Mouse (Mus musculus) G1E (cell line): Measurements from ENCODE around the gene Ift46. TPM values are rescaled to one million over a fixed set of nuclear protein-coding genes. Genes with fewer than 3 reads are reported as not detected.

ENCODE experiments used
- ATAC-seq: 2 replicates; pipeline ENCODE4 v1.8.0; 2016; ENCODE audit warnings: mild to moderate bottlenecking; ENCODE audit not compliant: insufficient number of reproducible peaks, poor library complexity, low FRiP score, severe bottlenecking; ENCODE audit errors: extremely low read depth
- DNase-seq: peaks from one replicate; pipeline ENCODE4 v3.0.0; 2012; ENCODE audit warnings: low spot score
- H3K27me3 ChIP-seq: 2 replicates; pipeline ENCODE4 v1.6.1; 2012; ENCODE audit warnings: mild to moderate bottlenecking, low read length, inconsistent platforms; ENCODE audit not compliant: insufficient read depth
- H3K36me3 ChIP-seq: replicated peaks from 2 replicates; pipeline ENCODE3; 2012; ENCODE audit warnings: mild to moderate bottlenecking, inconsistent platforms
- H3K4me1 ChIP-seq: 2 replicates; pipeline ENCODE4 v1.6.1; 2012; ENCODE audit warnings: low read depth, low read length, inconsistent platforms, mixed read lengths; ENCODE audit not compliant: insufficient read depth
- H3K4me3 ChIP-seq: 2 replicates; pipeline ENCODE4 v1.5.1; 2012; ENCODE audit warnings: low read depth, mild to moderate bottlenecking, inconsistent platforms, low read length, moderate library complexity, mixed read lengths
- H3K9me3 ChIP-seq: replicated peaks from 2 replicates; pipeline ENCODE4 v1.6.1; 2012; ENCODE audit warnings: inconsistent platforms
- CTCF ChIP-seq: IDR thresholded peaks from 2 replicates; pipeline ENCODE4 v1.5.1; 2012; ENCODE audit warnings: low read depth, low read length, inconsistent platforms, mixed read lengths
- GATA1 ChIP-seq: IDR thresholded peaks from 2 replicates; pipeline ENCODE4 v1.6.1; 2012; ENCODE audit warnings: borderline replicate concordance, low read length, inconsistent platforms, mixed read lengths
- GATA2 ChIP-seq: IDR thresholded peaks from 2 replicates; pipeline ENCODE4 v1.6.1; 2012; ENCODE audit warnings: low read depth, low read length, inconsistent platforms, borderline replicate concordance
- POLR2AphosphoS5 ChIP-seq: IDR thresholded peaks from 2 replicates; pipeline ENCODE4 v1.6.1; 2012; ENCODE audit warnings: low read depth, low read length, inconsistent platforms; ENCODE audit not compliant: insufficient replicate concordance
- TAL1 ChIP-seq: conservative IDR thresholded peaks from 2 replicates; pipeline ENCODE4 v1.6.1; 2012; ENCODE audit warnings: low read depth, low read length, inconsistent platforms, mixed read lengths
- polyA plus RNA-seq: library from polyadenylated mRNA; stranded (reverse); fragments of >175 nt; gene quantifications from 2 replicates; pipeline ENCODE4 v1.2.3, GENCODE M21; 2012
- total RNA-seq, 2 experiments: library from RNA; stranded (forward) in 1 of 2; stranded (reverse) in 1 of 2; fragments of 200-1000 nt in 1 of 2; fragments of >200 nt in 1 of 2; fragmentation: Nextera tagmentation in 1 of 2; gene quantifications; 2 replicates each; pipeline ENCODE4 v1.2.3; 2014 to 2017

Gene Ift46
- total and polyA plus RNA-seq, 3 experiments = 1.8 to 78.2 (median 32.5) TPM

DNA sequence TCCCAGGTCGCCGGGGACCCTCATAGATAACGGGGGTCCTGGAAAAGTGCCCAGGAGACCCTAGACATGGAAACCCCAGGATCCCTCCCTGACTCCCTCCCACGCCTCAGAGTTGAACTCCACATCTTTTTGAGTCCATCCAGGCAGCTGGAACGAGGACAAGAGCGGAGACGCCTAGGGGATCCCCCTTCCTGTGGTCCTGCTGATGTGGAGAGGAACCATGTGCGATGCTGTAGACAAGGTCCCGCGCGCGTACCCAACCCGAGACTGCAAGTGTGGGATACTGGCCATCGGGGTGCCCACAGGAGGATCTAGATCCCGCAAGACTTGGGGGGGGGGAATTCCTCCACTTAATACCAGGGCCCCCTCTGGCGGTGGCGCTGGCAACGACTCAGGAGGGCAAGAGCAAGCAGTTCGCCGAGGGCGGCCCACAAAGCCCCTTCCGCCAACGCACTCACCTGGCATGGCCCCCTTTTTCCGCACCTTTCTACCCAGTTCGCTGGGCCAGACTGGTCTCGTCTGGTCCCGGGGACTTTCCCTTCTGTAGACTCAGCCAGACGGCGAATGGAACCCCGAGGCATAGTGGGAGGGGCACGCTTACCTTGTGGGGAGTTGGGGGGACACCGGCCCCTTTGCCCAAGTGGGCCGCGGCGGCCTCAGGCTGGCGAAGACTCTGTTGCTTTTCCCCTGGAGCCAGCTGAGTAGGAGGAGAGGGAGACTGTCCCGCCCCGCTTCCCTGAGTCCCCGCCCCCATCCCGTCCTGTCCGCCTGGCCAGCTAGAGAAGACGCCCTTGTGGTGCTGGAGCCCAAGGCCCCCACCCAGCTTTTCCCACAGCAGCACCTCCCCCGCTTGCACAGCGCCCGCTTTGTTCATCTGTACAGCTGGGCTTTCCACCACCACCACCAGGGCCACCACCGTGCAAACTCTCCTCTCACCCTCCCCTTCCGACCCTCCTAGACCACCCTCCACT lies 32.9 kb upstream of the Ift46 start, which contains the start of gene Phldb1:
Gene Phldb1, minus strand, starts transcription at position 675 of the 971 bp plus-strand sequence.
- peaks cover 50% of the 10 kb centered on the region for H3K4me1 ChIP-seq
- ATAC-seq (no peak), DNase-seq (no peak)
- peaks cover 49% of the 10 kb centered on the region for H3K27me3 ChIP-seq
- H3K9me3 ChIP-seq = peaks cover 3% of the 10 kb centered on the region; the same call in 1 of the 2 replicates
- TF ChIP-seq GATA1 = no peak
- no peak for TF ChIP-seq POLR2AphosphoS5
- no peak for TF ChIP-seq TAL1
- TF ChIP-seq GATA2 = no peak
- no peak for TF ChIP-seq CTCF
- peak within 1 kb of the TSS; percentile 62; the same call in 1 of the 2 replicates for H3K4me3 ChIP-seq
- no peaks in the 10 kb centered on the region for H3K36me3 ChIP-seq

- Histone ChIP-seq H3K27me3 (peaks cover 49% of the 10 kb centered on the region), H3K4me3 (no peak overlapping the region), H3K36me3 (no peaks in the 10 kb centered on the region), H3K9me3 (peaks cover 3% of the 10 kb centered on the region; the same call in 1 of the 2 replicates), H3K4me1 (peaks cover 45% of the 10 kb centered on the region)
- DNase-seq (no peak), ATAC-seq (no peak)
- TF ChIP-seq TAL1 (no peak), POLR2AphosphoS5 (no peak), CTCF (no peak), GATA1 (no peak), GATA2 (no peak)
Observed at GRCm38 (mm10) chr9:44735886-44736285, 31.8 kb upstream of the Ift46 start.

DNA sequence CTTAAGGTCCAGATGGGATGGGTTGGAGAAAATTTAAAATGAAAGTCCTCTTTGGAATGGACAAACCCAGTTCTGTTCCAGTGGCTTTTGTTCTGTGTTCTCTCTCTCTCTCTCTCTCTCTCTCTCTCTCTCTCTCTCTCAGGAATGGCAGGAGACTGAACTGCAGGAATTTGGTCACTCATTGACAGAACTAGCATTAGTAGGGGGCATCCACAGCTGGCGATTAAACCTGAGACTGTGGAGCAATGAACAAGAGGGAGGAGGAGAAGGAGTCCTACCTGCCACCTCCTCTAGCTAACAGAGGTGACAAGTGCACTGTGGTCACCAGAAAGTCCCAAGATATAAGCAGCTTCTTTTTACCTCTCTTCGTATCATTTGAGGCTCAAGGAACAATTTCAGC lies 31.4 kb upstream of the Ift46 start:
- DNase-seq = no peak
- ATAC-seq = no peak
- Histone ChIP-seq H3K4me3 (no peak overlapping the region), H3K4me1 (peaks cover 44% of the 10 kb centered on the region), H3K27me3 (peaks cover 49% of the 10 kb centered on the region), H3K36me3 (peaks cover 3% of the 10 kb centered on the region), H3K9me3 (peaks cover 3% of the 10 kb centered on the region; the same call in 1 of the 2 replicates)
- TF ChIP-seq TAL1 (no peak), GATA1 (no peak), POLR2AphosphoS5 (no peak), CTCF (no peak), GATA2 (no peak)

GRCm38 (mm10) chr9:44737240-44737949 lies 30.3 kb upstream of the Ift46 start:
- H3K9me3 ChIP-seq = peaks cover 3% of the 10 kb centered on the region; the same call in 1 of the 2 replicates
- H3K27me3 ChIP-seq = peaks cover 49% of the 10 kb centered on the region
- no peak overlapping the region for H3K4me3 ChIP-seq
- TF ChIP-seq GATA1 (no peak), CTCF (no peak), GATA2 (no peak), POLR2AphosphoS5 (no peak), TAL1 (no peak)
- peaks cover 9% of the 10 kb centered on the region for H3K36me3 ChIP-seq
- H3K4me1 ChIP-seq = peaks cover 35% of the 10 kb centered on the region
- ATAC-seq (no peak), DNase-seq (no peak)

DNA sequence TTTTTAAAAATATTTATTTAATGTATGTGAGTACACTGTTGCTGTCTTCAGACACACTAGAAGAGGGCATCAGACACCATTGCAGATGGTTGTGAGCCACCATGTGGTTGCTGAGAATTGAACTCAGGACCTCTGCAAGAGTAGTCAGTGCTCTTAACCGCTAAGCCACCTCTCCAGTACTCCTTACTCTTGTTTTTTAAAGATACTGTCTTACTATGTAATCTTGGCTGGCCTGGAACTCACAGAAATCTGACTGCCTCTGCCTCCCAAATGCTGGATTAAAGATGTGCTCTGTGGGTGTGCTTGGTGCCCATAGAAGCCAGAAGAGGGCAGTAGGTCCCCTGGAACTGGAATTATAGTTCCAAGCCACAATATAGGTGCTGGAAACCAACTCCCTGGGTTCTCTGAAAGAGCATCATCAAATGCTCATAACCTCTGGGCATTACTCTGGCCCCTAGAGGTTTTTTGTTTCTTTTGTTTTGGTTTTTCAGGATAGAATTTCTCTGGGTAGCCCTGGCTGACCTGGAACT lies 27.0 kb upstream of the Ift46 start:
- no peak overlapping the region for H3K4me3 ChIP-seq
- peaks cover 38% of the 10 kb centered on the region for H3K36me3 ChIP-seq
- ATAC-seq (no peak), DNase-seq (no peak)
- H3K9me3 ChIP-seq = no peaks in the 10 kb centered on the region
- peaks cover 22% of the 10 kb centered on the region for H3K27me3 ChIP-seq
- H3K4me1 ChIP-seq = peaks cover 3% of the 10 kb centered on the region; the same call in 1 of the 2 replicates
- no peak for TF ChIP-seq GATA2
- TF ChIP-seq POLR2AphosphoS5 = no peak
- no peak for TF ChIP-seq CTCF
- no peak for TF ChIP-seq GATA1

GRCm38 (mm10) chr9:44745371-44745770 lies 22.3 kb upstream of the Ift46 start:
- H3K9me3 ChIP-seq = no peaks in the 10 kb centered on the region
- no peak overlapping the region for H3K4me3 ChIP-seq
- DNase-seq = no peak
- peaks cover 79% of the 10 kb centered on the region for H3K36me3 ChIP-seq
- H3K27me3 ChIP-seq = no peaks in the 10 kb centered on the region
- no peak for ATAC-seq
- no peak for TF ChIP-seq GATA2
- TF ChIP-seq GATA1 = no peak
- no peak for TF ChIP-seq TAL1
- TF ChIP-seq POLR2AphosphoS5 = no peak
- no peaks in the 10 kb centered on the region; the same call in 1 of the 2 replicates for H3K4me1 ChIP-seq
